Mouse (Mus musculus) lung, postnatal 0 days (tissue): ENCODE results near the gene Dynlrb2.

Experiments used
- CTCF ChIP-seq: IDR thresholded peaks from 2 replicates; pipeline ENCODE4 v1.5.1; 2016; ENCODE audit warnings: antibody characterized with exemption, mild to moderate bottlenecking
- EP300 ChIP-seq: IDR thresholded peaks from 2 replicates; pipeline ENCODE4 v1.6.1; 2016; ENCODE audit warnings: antibody characterized with exemption, mild to moderate bottlenecking, control low read depth

DNA sequence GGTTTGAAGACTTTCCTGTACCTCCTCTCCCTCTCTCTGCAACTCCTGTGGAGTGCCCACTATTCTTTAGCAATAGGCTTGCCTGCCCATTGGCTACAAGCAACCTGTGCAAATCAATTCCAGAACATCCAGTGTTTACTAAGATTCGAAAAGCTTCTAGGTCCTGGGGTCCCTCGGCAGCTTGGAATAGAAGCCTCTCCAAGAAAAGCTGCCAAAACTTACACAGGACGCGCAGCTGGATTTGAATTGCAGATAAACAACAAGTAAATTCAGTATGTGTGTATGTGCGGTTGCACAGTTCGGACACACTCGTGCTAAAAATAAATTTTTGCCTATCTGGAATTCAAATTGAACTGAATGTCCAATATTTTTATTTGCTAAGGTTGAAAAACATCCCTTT, 38.2 kb upstream of the Dynlrb2 start:
- TF ChIP-seq CTCF = no peak
- no peak for TF ChIP-seq EP300
